Mouse (Mus musculus) embryo, embryonic 11 days (tissue): ENCODE results near the gene Cntn3.

Experiments
- DNase-seq: peaks from one replicate; pipeline ENCODE4 v3.0.0-alpha.2; 2015

The Cntn3 gene

DNA sequence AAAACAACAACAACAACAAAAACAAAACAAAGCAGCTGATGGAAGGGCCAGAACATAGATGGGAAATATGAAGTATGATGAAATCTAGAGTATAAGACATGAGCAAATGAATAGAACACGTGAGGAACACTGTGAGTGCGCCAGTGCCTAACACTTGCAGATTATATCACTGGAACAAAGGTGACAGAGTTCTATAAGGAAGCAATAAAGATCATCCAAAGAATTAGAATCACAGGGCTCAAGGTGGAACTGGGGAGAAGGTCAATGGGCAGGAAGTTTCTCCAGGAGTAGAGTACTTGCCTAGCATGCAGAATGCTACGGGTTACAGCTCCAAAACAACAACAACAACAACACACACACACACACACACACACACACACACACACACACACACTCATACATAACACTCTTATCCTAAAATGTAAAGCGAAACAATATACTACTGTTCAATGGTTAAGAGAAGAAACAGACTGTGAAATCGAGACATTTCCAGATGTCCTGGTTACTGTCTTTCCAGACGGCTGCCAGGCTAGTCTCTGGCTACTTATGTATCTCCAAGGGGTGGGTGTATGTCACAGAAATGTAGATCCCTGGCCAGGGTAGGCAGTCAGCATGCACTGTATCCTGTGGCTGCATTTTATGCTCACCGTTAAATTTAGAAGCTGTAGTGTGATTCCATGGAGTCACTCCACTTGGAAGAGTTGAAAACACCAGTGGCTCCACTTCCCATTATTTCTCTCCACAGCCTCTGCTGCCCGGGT lies 94.4 kb downstream of the Cntn3 start:
- DNase-seq = peak; percentile 2

DNA sequence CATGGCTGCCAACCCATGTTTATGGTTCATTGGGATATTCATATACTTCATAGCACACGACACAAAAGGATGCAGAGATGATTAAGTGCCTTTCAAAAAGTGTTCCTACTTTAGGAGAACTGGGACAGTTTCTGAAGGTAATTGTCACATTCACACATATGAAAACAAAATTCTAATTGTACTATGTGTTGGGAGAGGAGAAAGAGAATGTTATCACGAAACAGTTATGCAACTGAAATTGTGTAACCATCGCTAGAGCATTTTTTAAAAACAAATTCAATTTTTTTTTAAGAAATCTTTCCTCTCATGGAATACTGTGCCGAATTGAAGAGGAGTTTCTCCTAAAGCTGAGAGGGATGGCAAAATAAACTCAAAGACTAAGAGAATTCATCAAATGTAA lies 134.5 kb downstream of the Cntn3 start:
- DNase-seq = no peak

- no peak for DNase-seq
Measured at GRCm38 (mm10) chr6:102427549-102427948, 145.4 kb downstream of the Cntn3 start.

DNA sequence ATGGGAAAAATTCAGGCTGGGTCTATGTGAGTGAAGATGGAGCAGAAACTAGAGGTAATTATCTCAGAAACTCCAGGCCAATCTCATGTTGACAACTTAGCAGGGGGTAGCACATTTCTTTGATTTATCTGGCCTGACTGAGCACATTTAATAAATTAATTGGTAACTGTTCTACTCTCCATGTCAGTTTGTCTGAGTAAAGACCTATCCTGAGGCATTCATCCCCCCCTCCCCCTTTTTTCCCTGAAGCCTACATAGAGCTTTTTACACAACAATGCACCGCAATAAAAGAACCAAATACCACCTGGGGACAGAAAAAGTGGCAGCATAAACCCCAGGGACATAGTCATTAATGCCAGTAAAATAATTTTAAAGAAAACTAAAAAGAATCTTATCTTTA lies 151.1 kb downstream of the Cntn3 start:
- DNase-seq = peak; percentile 5

DNA sequence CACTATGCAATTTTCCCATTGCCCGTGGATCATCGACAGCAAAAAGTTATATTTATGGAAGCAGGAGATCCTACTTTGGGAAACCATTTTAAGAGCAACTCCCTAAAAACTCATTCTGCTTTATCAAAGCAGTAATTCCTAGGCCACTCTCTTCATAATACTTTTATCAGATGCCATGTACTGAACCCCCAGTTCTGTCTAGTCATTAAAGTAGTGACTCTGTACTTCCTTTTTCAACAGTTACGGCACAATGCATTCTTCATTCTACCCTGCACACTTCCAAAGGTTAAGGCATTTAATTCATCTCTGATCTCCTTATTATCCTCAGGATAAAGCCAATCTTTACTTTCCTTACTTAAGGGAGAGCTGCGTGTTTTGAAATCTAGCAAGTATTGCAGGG lies 184.3 kb downstream of the Cntn3 start:
- DNase-seq = no peak

GRCm38 (mm10) chr6:102372112-102372511 lies 200.8 kb downstream of the Cntn3 start:
- DNase-seq = no peak

DNA sequence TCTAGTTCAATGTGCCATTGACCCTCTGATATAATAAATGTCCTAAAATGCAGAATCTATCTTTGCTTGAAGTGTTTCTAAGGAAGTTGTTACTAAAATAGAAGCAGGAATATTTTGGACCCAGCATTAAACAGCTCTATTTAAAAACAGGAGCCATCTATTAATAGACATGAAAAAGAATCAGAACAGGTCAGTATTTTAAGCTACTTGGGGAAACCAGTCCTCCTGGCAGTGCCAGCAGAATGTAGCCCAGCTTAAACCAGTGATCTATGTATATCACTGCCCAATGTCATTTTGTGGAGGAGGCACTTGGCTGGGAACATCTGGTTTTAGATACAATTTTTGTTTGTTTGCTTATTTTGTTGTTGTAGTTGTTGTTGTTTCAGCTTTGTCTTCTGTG lies 209.0 kb downstream of the Cntn3 start:
- DNase-seq = no peak

- no peak for DNase-seq
Measured at GRCm38 (mm10) chr6:102363291-102363832, 209.5 kb downstream of the Cntn3 start.

DNA sequence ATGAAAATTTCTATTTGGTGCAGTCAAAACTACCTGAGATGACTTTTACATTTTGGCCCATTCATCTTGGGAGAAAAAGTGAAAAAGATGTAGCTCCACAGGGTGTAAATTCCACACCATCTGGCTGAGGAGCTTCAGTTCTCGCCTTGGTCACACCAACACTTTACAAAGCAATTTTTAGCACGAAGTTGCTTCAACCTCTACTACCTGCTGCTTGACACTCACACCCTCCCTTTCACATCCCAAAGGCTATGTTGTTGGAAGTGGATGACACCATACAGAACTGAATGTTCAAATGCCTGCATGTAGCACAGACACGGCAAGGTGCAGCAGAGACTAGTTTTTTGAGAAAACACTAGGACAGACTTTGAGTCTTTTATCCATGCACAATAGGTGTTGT lies 240.8 kb downstream of the Cntn3 start:
- DNase-seq = no peak

- DNase-seq = no peak
Measured at GRCm38 (mm10) chr6:102326711-102327110, 246.2 kb downstream of the Cntn3 start.

- DNase-seq = no peak
Measured at GRCm38 (mm10) chr6:102322614-102323284, 250.2 kb downstream of the Cntn3 start.

DNA sequence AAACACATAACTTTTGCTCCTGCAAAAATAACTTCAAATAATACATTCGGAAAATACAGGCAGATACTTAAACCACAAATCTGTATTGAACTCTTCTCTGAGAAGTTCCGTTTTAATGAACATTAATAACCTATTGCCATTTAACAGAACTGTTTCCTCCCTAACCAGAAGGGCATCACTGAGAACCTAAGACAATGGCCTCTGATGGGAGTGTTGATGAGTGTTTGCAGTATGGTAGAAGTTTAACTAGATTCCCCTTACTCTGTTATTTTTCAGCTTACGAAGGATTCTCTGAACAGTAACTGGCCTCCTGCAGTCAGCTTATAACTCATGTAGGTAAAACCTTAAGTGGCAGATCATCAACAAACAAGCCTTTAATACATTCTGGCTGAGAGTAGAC lies 253.1 kb downstream of the Cntn3 start:
- DNase-seq = no peak

- no peak for DNase-seq
Measured at GRCm38 (mm10) chr6:102282889-102283288, 290.0 kb downstream of the Cntn3 start.

DNA sequence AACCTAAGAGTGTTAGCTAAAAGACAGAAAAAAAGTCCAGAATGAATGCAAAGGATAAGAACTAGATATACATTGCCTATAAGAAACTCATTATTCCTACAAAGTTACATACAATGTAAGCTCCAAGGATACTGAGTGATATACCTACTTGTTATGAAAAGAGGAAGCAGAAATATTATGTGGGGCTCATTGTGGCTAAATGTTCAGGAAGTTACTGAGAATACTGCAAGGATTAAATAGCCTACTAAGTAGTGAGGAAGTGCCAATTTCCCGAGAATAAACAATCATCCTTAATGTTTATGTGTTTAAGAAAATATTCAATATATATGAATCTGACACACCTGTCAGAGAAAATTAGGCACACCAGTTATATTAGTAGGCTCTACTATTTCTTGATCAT lies 341.9 kb downstream of the Cntn3 start:
- no peak for DNase-seq

DNA sequence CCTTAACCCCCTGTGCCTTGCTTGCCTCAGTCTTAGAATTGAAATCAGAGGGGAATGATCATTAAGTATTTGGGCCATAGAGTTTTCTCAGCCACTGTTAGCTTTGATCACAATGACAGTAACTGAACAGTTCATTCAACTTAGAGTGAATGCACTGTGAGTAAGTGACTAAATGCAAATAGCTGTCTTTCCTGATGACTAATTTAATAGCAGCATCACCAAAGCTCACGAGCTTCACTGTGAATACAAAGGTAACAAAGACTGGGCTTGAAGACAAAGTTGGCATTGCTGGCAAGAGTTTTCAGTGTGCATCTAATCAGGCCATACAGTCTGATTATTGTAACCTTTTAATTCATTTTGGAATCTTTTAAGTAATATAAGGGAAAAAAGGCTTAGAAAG lies 386.6 kb downstream of the Cntn3 start:
- DNase-seq = no peak

- DNase-seq = peak; percentile 64
Measured at GRCm38 (mm10) chr6:102170913-102171312, 402.0 kb downstream of the Cntn3 start.

- no peak for DNase-seq
Measured at GRCm38 (mm10) chr6:102161186-102161585, 411.7 kb downstream of the Cntn3 start.

GRCm38 (mm10) chr6:102121676-102122075 lies 451.2 kb downstream of the Cntn3 start:
- DNase-seq = no peak

GRCm38 (mm10) chr6:102120003-102120402 lies 452.9 kb downstream of the Cntn3 start:
- no peak for DNase-seq

DNA sequence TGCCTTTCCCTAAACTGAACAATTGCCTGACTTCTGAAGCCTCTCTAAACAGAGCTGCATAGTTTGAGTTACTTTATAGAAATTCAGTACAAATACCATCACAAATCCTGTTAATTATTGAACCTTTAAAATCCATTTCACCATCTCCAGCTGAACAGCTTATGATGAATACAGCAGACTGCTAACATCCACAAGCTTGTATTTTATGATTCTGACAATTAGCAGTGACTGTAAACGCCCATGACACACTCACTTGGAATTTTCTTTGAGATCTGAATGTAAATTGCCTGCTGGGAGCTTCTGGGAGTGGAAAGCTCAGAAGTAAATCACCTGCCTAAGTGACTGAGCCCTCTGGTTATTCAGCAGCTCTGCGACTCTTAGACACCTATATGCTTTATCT lies 459.3 kb downstream of the Cntn3 start:
- no peak for DNase-seq
